Mouse (Mus musculus) G1E-ER4 (cell line): Measurements from ENCODE around the gene Olfr1231. TPM values are rescaled to one million over a fixed set of nuclear protein-coding genes. Genes with fewer than 3 reads are reported as not detected.

ENCODE experiments used
- GATA1 ChIP-seq: IDR thresholded peaks from one replicate; pipeline ENCODE4 v1.8.0; 2012; ENCODE audit warnings: low read length, inconsistent platforms
- polyA plus RNA-seq: library from polyadenylated mRNA; stranded (reverse); fragments of >175 nt; gene quantifications from 2 replicates; pipeline ENCODE4 v1.2.3, GENCODE M21; 2012

The Olfr1231 gene
- not detected in 2 replicates for polyA plus RNA-seq

- no peak for TF ChIP-seq GATA1
These were observed at the start of gene Olfr1231 for GRCm38 (mm10) chr2:89306974-89307373. TSS of gene Olfr1231 (minus strand) at chr2:89307074.

GRCm38 (mm10) chr2:89342298-89342697 is 35.4 kb upstream of the Olfr1231 start, which contains the start of gene Olfr1233:
TSS of gene Olfr1233 (minus strand) at chr2:89342398.
- no peak for TF ChIP-seq GATA1

GRCm38 (mm10) chr2:89329575-89329974 is 22.7 kb upstream of the Olfr1231 start, which contains the start of gene Olfr1232:
TSS of gene Olfr1232 (minus strand) at chr2:89329675.
- TF ChIP-seq GATA1 = no peak

GRCm38 (mm10) chr2:89297168-89297567 is 9.7 kb downstream of the Olfr1231 start, which contains the start of gene Olfr1230:
TSS of gene Olfr1230 (minus strand) at chr2:89297268.
- no peak for TF ChIP-seq GATA1

GRCm38 (mm10) chr2:89287914-89288313 is 19.0 kb downstream of the Olfr1231 start, which contains the start of gene Olfr1229:
TSS of gene Olfr1229 (minus strand) at chr2:89288014.
- TF ChIP-seq GATA1 = no peak

- TF ChIP-seq GATA1 = no peak
These were observed 52.9 kb downstream of the Olfr1231 start, which contains the start of gene Olfr1228 for GRCm38 (mm10) chr2:89253962-89254361. TSS of gene Olfr1228 (minus strand) at chr2:89254062.

Other genes with a start within 250 kb of the Olfr1231 start
- not detected in 2 replicates for gene Olfr1218, start 245.9 kb downstream of the Olfr1231 start, polyA plus RNA-seq
- gene Olfr1219, start 223.6 kb downstream of the Olfr1231 start, polyA plus RNA-seq = not detected in 2 replicates
- not detected in 2 replicates for gene Olfr1220, start 200.2 kb downstream of the Olfr1231 start, polyA plus RNA-seq
- not detected in 2 replicates for gene Olfr1221, start 189.8 kb downstream of the Olfr1231 start, polyA plus RNA-seq
- gene Olfr1222, start 174.0 kb downstream of the Olfr1231 start, polyA plus RNA-seq = not detected in 2 replicates
- gene Olfr1223, start 155.5 kb downstream of the Olfr1231 start, polyA plus RNA-seq = not detected in 2 replicates
- not detected in 2 replicates for gene Olfr1224-ps1, start 143.0 kb downstream of the Olfr1231 start, polyA plus RNA-seq
- gene Olfr1225, start 132.4 kb downstream of the Olfr1231 start, polyA plus RNA-seq = not detected in 2 replicates
- not detected in 2 replicates for gene Olfr1226, start 107.0 kb downstream of the Olfr1231 start, polyA plus RNA-seq
- gene Olfr1228, start 53.0 kb downstream of the Olfr1231 start, polyA plus RNA-seq = not detected in 2 replicates
- not detected in 2 replicates for gene Olfr1229, start 19.1 kb downstream of the Olfr1231 start, polyA plus RNA-seq
- not detected in 2 replicates for gene Olfr1230, start 9.8 kb downstream of the Olfr1231 start, polyA plus RNA-seq
- gene Olfr1232, start 22.6 kb upstream of the Olfr1231 start, polyA plus RNA-seq = not detected in 2 replicates
- gene Olfr1233, start 35.3 kb upstream of the Olfr1231 start, polyA plus RNA-seq = not detected in 2 replicates
- gene Olfr1234, start 57.8 kb upstream of the Olfr1231 start, polyA plus RNA-seq = not detected in 2 replicates
- gene Olfr1238, start 102.6 kb upstream of the Olfr1231 start, polyA plus RNA-seq = not detected in 2 replicates
- not detected in 2 replicates for gene Olfr1239, start 113.3 kb upstream of the Olfr1231 start, polyA plus RNA-seq
- gene Olfr1240, start 135.9 kb upstream of the Olfr1231 start, polyA plus RNA-seq = not detected in 2 replicates
- gene Olfr1241, start 180.1 kb upstream of the Olfr1231 start, polyA plus RNA-seq = not detected in 2 replicates
- gene Olfr1242, start 191.3 kb upstream of the Olfr1231 start, polyA plus RNA-seq = not detected in 2 replicates
- gene Olfr1243, start 224.4 kb upstream of the Olfr1231 start, polyA plus RNA-seq = not detected in 2 replicates